Mouse (Mus musculus) kidney, embryonic 16.5 days (tissue): Measurements from ENCODE around the gene Rapgef2. TPM values are rescaled to one million over a fixed set of nuclear protein-coding genes. Genes with fewer than 3 reads are reported as not detected.
"Not testable (repeated sequence)": the region's sequence is repeated elsewhere in the genome, so short reads cannot be mapped to it uniquely, and the experiment has no call there.

ENCODE experiments used
- ATAC-seq: fragments of 200-750 bp; cut with Nextera tagmentation; 2 replicates; pipeline ENCODE4 v1.8.0; 2017; ENCODE audit warnings: moderate TSS enrichment; ENCODE audit not compliant: low FRiP score, low TSS enrichment
- H3K27ac ChIP-seq: fragments of 300-500 bp; sonication (generic); 2 replicates; pipeline ENCODE4 v1.5.1; 2014; ENCODE audit warnings: low read length
- H3K27me3 ChIP-seq: fragments of 300-500 bp; sonication (generic); 2 replicates; pipeline ENCODE4 v1.6.1; 2014; ENCODE audit warnings: low read length, control low read depth, mixed read lengths; ENCODE audit not compliant: insufficient read depth
- H3K36me3 ChIP-seq: fragments of 300-500 bp; sonication (generic); 2 replicates; pipeline ENCODE4 v1.6.1; 2014; ENCODE audit warnings: low read length, control low read depth, mixed read lengths; ENCODE audit not compliant: insufficient read depth
- H3K4me1 ChIP-seq: fragments of 300-500 bp; sonication (generic); 2 replicates; pipeline ENCODE4 v1.6.1; 2014; ENCODE audit warnings: low read length, control low read depth, mixed read lengths; ENCODE audit not compliant: insufficient read depth
- H3K4me2 ChIP-seq: fragments of 300-500 bp; sonication (generic); replicated peaks from 2 replicates; pipeline ENCODE4 v1.6.1; 2014; ENCODE audit warnings: low read depth, low read length
- H3K4me3 ChIP-seq: fragments of 300-500 bp; sonication (generic); 2 replicates; pipeline ENCODE4 v1.5.1; 2014; ENCODE audit warnings: mild to moderate bottlenecking, low read length
- H3K9ac ChIP-seq: fragments of 300-500 bp; sonication (generic); replicated peaks from 2 replicates; pipeline ENCODE4 v1.6.1; 2014; ENCODE audit warnings: low read length
- H3K9me3 ChIP-seq: fragments of 300-500 bp; sonication (generic); 2 replicates; pipeline ENCODE4 v1.6.1; 2016; ENCODE audit warnings: low read length, control low read depth
- WGBS: fragments of 180-500 bp; shearing (Covaris S2); extraction: QIAGEN DNeasy Blood & Tissue Kit; methylation state at CpG from one replicate; pipeline ENCODE4 v1.1.7; 2014; 5-methylcytosine and 5-hydroxymethylcytosine counted together
- polyA plus RNA-seq: library from polyadenylated mRNA; unstranded; fragments of >200 nt; fragmentation: Nextera tagmentation; extraction: Ambion mirVana; gene quantifications from 2 replicates; pipeline ENCODE4 v1.2.1, GENCODE M21; 2015

Gene Rapgef2
- polyA plus RNA-seq, 1 experiment from 2014 or later, result 4.0 TPM

DNA sequence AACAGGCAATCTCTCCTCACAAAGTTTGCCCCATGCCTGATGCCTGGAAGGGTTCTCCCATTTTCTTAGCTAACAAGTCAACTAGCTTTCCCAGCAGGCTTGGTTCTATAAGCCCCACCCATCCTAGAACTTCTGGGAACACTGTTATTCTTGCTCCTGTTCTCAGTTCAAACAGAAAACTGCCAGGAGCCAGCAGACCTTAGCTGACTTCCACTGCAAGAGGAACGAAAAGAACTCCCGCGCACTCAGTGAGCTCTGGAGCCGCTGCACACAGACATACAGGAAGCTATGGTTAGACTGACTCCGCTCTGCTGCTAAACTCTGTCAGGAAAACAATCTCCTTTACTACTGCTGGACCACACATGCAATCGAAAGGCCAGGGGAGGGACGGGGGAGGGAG is 214.8 kb downstream of the Rapgef2 start:
- 16% methylated on average over 5 of the region's 7 CpGs for WGBS
- Histone ChIP-seq H3K4me2 (peak overlapping the region; percentile 23; the same call in 1 of the 2 replicates), H3K9ac (no peak overlapping the region), H3K27ac (peak overlapping the region; percentile 78), H3K4me3 (no peak overlapping the region), H3K36me3 (peaks cover 30% of the 10 kb centered on the region), H3K27me3 (no peaks in the 10 kb centered on the region), H3K9me3 (no peaks in the 10 kb centered on the region), H3K4me1 (peaks cover 5% of the 10 kb centered on the region; the same call in 1 of the 2 replicates)
- peak; percentile 75; the same call in 1 of the 2 replicates for ATAC-seq

DNA sequence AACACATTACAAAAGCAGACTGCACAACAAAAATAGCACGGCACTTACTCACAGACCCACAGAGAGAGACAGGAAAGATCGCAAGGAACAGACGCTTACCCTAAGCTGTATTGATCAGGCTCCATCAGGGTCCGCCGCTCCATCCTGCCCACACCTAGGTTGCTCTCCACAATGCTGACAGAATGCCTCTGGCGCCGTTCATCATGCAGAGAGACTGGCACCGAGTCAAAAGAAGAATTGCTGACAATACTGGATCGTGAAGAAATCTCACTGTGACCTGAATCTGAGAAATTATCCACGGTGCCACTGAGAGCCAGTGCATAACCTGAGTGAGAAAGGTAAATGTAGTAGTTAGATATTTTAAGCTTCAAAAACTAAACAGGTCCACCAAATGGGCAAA is 216.4 kb downstream of the Rapgef2 start:
- H3K36me3 ChIP-seq, result peaks cover 35% of the 10 kb centered on the region
- no peak overlapping the region for H3K4me2 ChIP-seq
- no peak overlapping the region for H3K27ac ChIP-seq
- no peak overlapping the region for H3K4me3 ChIP-seq
- H3K9ac ChIP-seq, result no peak overlapping the region
- ATAC-seq, result no peak
- H3K9me3 ChIP-seq, result no peaks in the 10 kb centered on the region
- WGBS, result 94% methylated on average over 10 of the region's 10 CpGs
- H3K4me1 ChIP-seq, result peaks cover 5% of the 10 kb centered on the region; the same call in 1 of the 2 replicates
- no peaks in the 10 kb centered on the region for H3K27me3 ChIP-seq

DNA sequence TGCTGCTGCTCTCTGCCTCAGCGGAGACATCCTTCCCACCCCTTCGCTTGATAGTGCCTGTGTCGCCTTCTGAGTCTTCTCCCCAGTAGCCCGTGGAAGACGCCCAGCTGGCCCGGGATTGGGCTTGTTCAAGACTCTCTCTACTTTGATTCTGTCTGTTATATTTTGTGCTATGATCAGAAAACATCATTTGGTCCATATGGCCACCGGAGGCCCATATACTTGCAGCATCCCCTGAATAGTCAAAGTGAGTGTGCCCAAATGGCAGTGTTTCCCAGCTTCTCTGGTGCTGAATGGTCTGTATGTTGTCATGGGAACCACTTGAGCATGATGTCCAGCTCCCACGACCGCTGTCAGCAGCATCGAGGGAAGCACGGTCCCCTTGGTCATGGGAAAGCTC is 217.3 kb downstream of the Rapgef2 start:
- peaks cover 36% of the 10 kb centered on the region for H3K36me3 ChIP-seq
- H3K4me3 ChIP-seq, result no peak overlapping the region
- no peak overlapping the region for H3K9ac ChIP-seq
- H3K4me2 ChIP-seq, result no peak overlapping the region
- H3K27ac ChIP-seq, result no peak overlapping the region
- H3K4me1 ChIP-seq, result peaks cover 5% of the 10 kb centered on the region; the same call in 1 of the 2 replicates
- H3K27me3 ChIP-seq, result no peaks in the 10 kb centered on the region
- 92% methylated on average over 11 of the region's 11 CpGs for WGBS
- H3K9me3 ChIP-seq, result no peaks in the 10 kb centered on the region
- ATAC-seq, result no peak

DNA sequence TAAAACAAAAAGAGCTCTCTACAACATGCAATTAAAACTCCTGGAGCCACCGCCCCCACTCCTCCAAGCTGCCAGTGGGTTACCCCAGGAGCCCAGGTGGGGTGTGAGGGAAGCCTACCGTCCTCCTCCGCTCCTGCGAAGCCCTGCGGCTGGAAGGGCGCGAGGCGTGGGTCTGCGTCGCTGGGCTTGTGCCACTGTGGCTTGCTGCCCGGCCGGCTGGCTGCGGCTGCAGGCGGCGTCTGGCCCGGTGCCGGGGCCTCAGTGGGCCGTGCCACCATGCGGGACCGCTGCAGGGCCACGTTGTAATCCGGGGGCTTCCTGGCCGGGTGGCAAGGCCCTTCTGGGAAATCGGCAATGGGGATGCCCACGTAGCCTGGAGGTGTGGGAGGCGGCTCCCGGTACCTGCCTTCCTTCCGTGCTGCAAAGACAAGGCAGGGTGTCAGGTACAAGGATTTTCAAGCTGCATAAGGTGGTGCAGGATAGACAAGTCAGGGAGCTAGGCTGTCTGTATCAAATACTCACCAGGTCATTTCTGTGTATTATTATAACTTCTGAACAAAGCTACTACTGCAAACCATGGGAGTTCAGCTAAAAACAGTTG is 219.8 kb downstream of the Rapgef2 start:
- Histone ChIP-seq H3K36me3 (peaks cover 34% of the 10 kb centered on the region), H3K4me3 (no peak overlapping the region), H3K9me3 (no peaks in the 10 kb centered on the region), H3K27ac (no peak overlapping the region), H3K9ac (no peak overlapping the region), H3K27me3 (no peaks in the 10 kb centered on the region), H3K4me1 (peaks cover 4% of the 10 kb centered on the region; the same call in 1 of the 2 replicates), H3K4me2 (no peak overlapping the region)
- WGBS, result 92% methylated on average over 28 of the region's 28 CpGs
- no peak for ATAC-seq

DNA sequence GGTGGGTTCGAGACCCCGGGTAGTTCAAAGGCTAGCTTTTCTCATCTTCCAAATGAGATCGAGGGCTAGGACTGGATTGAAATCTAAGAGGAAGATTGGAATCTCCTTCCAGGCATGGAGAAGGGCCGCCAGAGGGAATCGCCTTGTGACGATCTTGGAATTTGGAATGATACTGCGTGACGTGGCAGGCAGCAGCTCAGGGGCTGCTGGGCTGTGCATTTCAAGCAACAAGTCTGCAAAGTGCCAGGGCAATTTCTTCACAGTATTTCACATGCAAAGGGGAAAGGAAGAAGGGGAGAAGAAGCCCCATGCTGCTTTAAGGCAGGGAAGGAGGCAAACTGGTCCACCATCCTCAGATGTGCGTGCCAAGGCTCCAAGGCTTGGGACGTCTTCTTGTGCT is 222.2 kb downstream of the Rapgef2 start:
- H3K27me3 ChIP-seq, result no peaks in the 10 kb centered on the region

DNA sequence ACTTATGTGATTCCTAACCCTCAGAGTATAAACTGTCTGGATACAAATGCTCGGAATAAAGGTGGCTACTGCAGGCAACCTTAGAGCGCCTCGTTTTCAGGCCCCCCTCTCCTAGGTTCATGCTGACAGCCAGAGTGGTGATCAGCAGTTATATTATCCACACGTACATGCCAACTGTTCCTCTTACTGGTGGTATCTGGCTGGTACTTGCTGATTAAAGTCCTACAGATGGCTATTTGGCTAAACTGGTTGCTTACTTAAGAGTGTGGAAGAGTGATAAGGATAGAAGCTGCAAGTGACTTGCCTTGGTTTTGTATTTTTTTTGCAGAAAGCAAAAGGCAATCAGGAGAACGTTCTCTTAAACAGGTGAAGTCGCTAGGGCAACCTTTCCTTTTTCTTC is 224.9 kb downstream of the Rapgef2 start:
- peaks cover 14% of the 10 kb centered on the region; the same call in 1 of the 2 replicates for H3K36me3 ChIP-seq
- no peak overlapping the region for H3K9ac ChIP-seq
- no peaks in the 10 kb centered on the region for H3K9me3 ChIP-seq
- no peaks in the 10 kb centered on the region for H3K27me3 ChIP-seq
- WGBS, result 86% methylated on average over 6 of the region's 6 CpGs
- H3K4me2 ChIP-seq, result no peak overlapping the region
- H3K4me1 ChIP-seq, result no peaks in the 10 kb centered on the region
- ATAC-seq, result no peak
- no peak overlapping the region for H3K27ac ChIP-seq
- no peak overlapping the region for H3K4me3 ChIP-seq

More for the DNA sequence above, 222.2 kb downstream of the Rapgef2 start:
- Histone ChIP-seq H3K4me1 (no peaks in the 10 kb centered on the region), H3K9me3 (no peaks in the 10 kb centered on the region), H3K4me3 (no peak overlapping the region), H3K9ac (no peak overlapping the region), H3K27ac (no peak overlapping the region), H3K36me3 (peaks cover 25% of the 10 kb centered on the region), H3K4me2 (no peak overlapping the region)
- 90% methylated on average over 10 of the region's 10 CpGs for WGBS
- ATAC-seq, result no peak

DNA sequence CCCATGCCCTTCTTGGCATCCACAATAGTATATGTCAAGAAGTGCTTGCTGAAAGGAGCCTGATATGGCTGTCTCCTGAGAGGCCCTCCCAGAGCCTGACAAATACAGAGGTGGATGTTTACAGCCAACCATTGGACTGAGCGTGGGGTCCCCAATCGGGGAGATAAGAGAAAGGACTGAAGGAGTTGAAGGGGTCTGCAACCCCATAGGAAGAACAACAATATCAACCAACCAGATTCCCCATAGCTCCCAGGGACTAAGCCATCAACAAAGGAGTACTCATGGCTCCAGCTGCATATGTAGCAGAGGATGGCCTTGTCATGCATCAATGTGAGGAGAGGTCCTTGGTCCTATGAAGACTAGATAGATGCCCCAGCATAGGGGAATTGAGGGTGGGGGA is 227.8 kb downstream of the Rapgef2 start:
- H3K9me3 ChIP-seq, H3K4me1 ChIP-seq, H3K36me3 ChIP-seq, H3K4me2 ChIP-seq, H3K4me3 ChIP-seq, ATAC-seq, H3K27me3 ChIP-seq, H3K9ac ChIP-seq, H3K27ac ChIP-seq: not testable (repeated sequence)
- 90% methylated on average over 2 of the region's 2 CpGs for WGBS

DNA sequence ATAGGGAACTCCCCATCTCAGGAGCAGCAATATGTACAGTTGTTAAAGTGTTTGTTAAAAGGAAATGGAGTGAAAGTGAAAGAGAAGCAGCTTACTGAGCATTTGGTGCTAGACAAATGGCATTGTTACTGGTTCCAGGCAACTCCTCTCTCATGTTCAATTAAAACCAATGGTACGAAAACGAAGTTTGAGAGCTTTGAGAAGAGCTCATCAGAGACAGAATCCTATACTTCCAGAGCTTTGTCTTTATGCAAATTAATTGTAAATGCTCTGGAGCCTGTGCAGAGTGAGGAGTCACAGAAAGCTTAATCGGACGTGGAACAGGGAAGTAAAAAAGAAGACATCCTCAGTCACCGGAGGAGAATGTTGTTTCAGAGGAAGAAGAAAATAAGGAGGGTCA is 241.1 kb downstream of the Rapgef2 start:
- no peak overlapping the region for H3K4me2 ChIP-seq

DNA sequence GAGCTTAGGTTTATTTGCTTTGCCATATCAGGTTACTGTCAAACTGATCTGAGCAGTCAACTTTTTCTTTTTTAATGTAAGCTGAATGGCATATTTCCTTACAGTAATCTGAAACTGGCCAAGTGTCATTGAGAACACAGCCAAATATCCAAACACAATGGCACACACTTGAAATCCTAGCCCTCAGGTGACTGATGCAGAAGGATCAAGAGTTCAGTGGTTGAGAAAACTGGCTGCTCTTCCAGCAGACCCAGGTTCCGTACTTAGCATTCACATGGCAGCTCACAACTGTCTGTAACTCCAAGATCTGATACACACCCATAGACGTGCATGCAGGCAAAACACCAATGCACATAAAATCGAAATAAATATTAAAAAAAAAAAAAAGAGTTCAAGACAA is 243.3 kb downstream of the Rapgef2 start:
- Histone ChIP-seq H3K36me3 (no peaks in the 10 kb centered on the region), H3K9me3 (no peaks in the 10 kb centered on the region), H3K27ac (no peak overlapping the region), H3K27me3 (no peaks in the 10 kb centered on the region), H3K4me3 (no peak overlapping the region), H3K4me1 (no peaks in the 10 kb centered on the region), H3K4me2 (no peak overlapping the region), H3K9ac (no peak overlapping the region)
- WGBS, result 45% methylated on average over 3 of the region's 3 CpGs
- no peak for ATAC-seq

More for the DNA sequence above, 241.1 kb downstream of the Rapgef2 start:
- no peak for ATAC-seq
- no peak overlapping the region for H3K4me3 ChIP-seq
- no peaks in the 10 kb centered on the region for H3K36me3 ChIP-seq
- no peak overlapping the region for H3K27ac ChIP-seq
- no peaks in the 10 kb centered on the region for H3K9me3 ChIP-seq
- 55% methylated on average over 5 of the region's 5 CpGs for WGBS
- H3K9ac ChIP-seq, result no peak overlapping the region
- no peaks in the 10 kb centered on the region for H3K4me1 ChIP-seq
- H3K27me3 ChIP-seq, result no peaks in the 10 kb centered on the region

DNA sequence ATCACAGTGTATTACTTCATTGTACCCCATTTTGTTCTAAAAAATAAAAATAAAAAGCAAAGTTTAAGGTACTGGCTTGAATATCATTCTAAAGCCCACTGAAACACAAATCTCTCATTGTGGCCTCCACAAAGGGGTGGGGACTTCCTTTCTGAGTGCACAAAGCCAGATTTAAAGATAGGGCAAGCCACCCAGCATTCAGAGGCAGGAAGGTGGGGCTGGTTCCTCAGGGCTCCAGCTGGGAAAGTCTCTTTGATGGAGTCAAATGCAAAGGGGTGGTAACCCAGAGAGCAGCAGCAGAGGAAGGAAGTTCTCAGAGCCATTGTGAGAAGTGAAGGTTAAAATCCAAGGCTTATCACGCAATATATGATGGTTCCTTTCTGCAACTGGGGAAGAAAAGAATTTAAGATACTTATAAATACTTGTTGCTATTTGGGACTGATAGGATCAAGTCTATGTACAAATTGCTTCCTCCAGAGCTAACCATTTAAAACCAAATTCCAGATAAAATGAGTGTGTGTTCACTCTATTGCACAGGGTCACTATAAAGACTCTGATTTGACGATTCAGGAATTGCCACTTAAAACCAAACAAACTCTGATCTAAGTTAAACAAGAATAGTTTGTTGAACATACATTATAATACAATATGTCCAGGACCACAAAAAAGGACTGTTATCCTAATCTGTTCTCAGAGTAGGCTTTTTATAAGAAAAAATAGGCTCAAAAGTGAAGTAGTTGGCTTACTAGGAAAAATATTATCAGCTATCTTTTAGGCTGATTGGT is 246.5 kb downstream of the Rapgef2 start:
- H3K9ac ChIP-seq, result no peak overlapping the region
- 62% methylated on average over 2 of the region's 2 CpGs for WGBS
- no peaks in the 10 kb centered on the region for H3K36me3 ChIP-seq
- H3K9me3 ChIP-seq, result no peaks in the 10 kb centered on the region
- no peak overlapping the region for H3K4me2 ChIP-seq
- no peak overlapping the region for H3K4me3 ChIP-seq
- no peaks in the 10 kb centered on the region for H3K27me3 ChIP-seq
- H3K4me1 ChIP-seq, result no peaks in the 10 kb centered on the region
- ATAC-seq, result peak; percentile 63
- H3K27ac ChIP-seq, result no peak overlapping the region
